Mouse (Mus musculus) common myeloid progenitor, adult 5-6 weeks (primary cell): ENCODE results near the gene Enpp3. TPM values are rescaled to one million over a fixed set of nuclear protein-coding genes. Genes with fewer than 3 reads are reported as not detected.
A peak's percentile ranks its signal among the peaks of the same experiment; 100 is the strongest.
"Not testable (repeated sequence)": the region's sequence is repeated elsewhere in the genome, so short reads cannot be mapped to it uniquely, and the experiment has no call there.

Experiments used
- ATAC-seq: replicated peaks from 2 replicates; pipeline ENCODE4 v1.8.0; 2016; ENCODE audit warnings: low read depth, mild to moderate bottlenecking, moderate TSS enrichment, inconsistent platforms; ENCODE audit not compliant: poor library complexity, severe bottlenecking
- total RNA-seq: library from RNA; stranded (forward); fragments of 200-1000, 187-1606 nt; gene quantifications from 2 replicates; pipeline ENCODE4 v1.2.3, GENCODE M21; 2017

Gene Enpp3
- total RNA-seq, 1 experiment from 2014 or later, result 1.0 TPM

DNA sequence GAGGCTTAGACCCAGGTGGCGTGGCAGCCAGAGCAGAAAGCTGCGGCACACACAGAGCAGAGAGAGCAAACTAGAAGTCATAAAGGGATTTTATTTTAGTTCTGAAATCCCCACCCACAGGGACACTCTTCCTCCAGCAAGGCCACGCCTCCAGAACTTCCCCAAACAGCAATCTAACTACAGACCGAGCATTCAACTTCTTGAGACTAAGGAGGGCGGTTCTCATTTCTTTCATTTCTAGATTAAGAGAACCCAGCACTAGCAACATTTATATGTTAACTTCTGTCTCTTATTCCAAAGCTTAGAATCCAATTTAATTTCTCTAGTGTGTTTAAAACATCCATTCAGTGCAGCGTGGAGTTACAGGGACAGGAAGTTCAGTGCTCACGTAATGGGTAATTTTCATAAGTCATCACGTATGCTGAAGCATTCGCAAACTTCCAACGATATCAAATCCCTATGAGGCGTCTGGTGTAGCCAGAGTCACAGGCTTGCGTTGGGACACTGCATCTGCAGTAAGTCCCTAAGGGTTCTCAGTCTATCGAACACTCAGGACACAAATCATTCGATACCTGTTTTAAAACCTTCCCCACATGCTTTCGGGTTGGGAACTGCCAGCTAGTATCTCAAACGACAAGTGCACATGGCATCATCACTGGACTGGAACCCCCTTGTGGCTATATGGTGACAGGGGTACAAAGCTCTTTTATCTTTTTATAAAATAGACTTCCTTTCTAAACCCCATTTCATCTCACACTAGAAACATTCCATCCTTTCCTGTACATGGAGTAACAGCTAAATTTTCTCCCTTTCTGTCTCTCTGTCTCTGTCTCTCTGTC lies 18.7 kb downstream of the Enpp3 start:
- peak; percentile 93 for ATAC-seq

GRCm38 (mm10) chr10:24823265-24823664 lies 19.4 kb downstream of the Enpp3 start:
- ATAC-seq, result peak; percentile 45

DNA sequence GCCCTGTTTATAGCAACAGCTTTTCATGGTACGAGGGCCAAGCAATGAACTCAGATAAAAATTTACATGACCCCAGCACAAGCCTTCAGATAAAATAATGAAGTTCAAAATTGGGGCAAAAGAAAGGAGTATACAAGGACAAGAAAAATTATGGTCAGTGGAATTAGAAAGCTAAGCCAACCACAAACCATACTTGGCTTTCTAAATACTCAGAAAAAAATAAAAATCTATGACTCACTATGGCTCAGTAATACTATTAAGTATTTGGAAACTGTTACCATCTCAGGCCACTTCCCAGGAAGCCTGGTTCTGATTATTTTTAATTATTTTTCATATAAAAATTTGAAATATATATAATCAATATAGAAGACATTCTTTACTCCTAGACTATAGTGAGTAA lies 19.8 kb downstream of the Enpp3 start:
- no peak for ATAC-seq

DNA sequence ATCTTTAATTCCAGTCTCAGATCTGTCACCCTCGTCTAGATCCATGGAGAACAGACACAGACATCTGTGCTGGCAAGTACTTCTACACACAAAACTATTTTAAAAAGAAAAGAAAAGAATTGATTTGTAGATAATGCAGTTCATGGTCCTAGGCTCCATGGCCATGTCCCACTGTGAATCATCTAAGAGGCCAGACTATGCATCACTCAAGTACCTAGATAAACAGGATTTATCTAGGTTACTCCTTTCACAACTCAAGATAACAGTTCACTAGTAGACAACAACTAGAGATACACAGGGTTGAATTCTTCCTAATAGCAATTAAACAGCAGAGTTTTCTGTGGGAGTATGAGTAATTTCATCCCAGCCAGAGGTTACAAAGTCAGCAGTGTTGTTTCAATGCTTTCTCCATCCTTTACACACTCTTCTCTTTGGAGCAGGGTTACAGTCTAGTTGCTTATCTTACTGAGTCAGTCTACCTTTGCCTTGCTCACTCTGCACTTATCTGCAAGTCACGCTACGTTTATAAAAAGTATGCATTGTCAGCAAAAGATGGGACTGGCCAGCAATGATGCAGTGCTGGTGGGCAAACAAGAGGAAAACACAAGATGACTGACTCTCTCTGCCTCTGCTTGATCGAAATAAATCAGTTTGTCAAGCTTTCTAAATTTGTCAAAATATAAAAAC lies 20.5 kb downstream of the Enpp3 start:
- ATAC-seq, result no peak

DNA sequence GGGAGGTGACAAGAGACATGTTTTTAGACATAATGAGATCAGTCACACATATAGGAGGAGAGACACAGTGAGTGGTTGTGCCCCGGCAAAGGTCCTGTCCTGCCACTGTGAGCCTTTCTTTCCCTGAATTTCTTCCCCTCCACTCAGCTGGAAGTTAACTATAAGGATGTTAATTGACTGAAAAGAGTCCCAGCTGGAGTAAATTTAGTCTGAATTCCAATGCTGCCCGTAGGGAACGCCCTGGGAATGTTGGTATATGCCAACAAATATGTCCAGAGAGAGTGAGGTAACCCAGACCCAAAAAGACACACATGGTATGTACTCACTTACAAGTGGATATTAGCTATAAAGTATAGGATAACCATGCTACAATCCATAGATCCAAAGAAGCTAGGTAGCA lies 23.1 kb downstream of the Enpp3 start:
- no peak for ATAC-seq

DNA sequence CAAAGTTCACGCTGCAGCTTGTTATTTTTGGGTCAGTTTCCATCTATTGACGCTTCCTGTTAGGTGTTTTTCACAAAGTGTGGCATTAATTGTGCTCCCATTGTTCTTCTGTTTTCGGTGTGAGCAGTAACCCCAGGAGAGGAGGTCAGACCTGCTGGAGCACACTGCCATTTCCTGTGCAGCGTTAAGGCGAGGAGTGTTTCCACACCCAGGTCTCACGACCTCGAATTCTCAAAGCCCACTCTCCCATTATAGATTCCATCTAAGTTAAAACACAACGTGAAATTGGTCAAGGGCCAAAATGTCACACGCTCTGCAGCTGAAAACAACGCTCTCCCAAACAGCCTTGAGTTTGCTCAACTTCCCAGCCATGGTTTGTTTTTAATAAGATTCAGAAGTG lies 32.0 kb downstream of the Enpp3 start:
- no peak for ATAC-seq

DNA sequence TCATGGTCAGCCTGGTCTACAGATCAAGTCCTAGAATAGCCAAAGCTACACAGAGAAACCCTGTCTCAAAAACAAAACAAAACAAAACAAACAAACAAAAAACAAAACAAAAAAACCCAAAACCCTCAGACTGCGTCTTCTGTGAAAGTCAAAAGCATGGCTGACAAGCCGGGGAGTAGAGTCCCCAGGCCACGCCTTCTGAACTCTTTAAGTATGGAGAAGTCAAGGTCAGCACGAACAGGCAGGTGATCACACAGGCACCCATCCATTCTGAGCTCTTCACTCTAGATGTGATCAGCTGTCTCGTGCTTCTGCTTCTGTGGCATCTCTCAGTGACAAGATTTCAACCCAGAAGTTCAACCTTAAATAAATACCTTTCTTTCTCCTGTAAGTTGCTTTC lies 35.9 kb downstream of the Enpp3 start:
- ATAC-seq, result no peak

DNA sequence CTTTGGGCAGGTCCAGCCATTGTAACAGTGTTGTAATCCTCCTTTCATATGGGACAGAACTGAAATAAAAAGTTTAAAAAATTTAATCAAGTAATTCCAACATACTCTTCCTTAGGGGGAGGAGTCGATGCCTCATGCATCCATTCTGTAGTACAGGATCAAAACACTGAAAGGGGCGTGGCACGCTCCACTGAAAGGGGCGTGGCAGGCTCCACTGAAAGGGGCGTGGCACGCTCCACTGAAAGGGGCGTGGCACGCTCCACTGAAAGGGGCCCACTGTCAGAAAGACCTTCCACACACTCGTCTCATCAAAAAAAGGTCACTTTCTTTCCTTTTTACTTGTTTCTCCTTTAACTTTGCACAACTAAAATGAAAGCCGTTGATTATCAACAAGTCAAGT lies 36.7 kb downstream of the Enpp3 start:
- no peak for ATAC-seq

- no peak for ATAC-seq
These were observed 37.5 kb downstream of the Enpp3 start for GRCm38 (mm10) chr10:24805173-24805572.

DNA sequence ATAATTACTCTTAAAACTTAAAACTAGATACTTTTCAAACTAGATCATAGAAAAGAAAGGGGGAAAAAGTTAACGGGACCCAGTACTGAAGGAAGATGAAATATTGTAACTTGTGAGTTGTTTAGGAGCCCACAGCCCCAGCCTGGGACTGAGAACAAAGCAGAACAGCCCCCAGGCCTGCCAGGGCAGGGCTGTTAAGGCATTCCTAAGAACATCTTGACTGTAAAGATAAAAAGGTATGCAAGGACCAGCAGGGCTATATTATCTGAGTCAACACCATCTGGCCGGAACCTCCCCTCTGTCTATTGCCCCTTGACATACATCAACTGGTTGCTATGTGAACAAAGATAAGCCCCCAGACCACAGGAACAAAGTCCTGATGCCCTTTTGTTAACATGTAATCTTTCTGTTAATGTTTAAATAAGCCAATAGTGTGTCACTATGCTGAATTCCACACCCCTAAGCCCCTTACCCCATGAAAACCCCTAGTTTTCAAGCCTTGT lies 39.8 kb downstream of the Enpp3 start:
- not testable (repeated sequence) for ATAC-seq

GRCm38 (mm10) chr10:24801796-24802195 lies 40.8 kb downstream of the Enpp3 start:
- ATAC-seq, result no peak

DNA sequence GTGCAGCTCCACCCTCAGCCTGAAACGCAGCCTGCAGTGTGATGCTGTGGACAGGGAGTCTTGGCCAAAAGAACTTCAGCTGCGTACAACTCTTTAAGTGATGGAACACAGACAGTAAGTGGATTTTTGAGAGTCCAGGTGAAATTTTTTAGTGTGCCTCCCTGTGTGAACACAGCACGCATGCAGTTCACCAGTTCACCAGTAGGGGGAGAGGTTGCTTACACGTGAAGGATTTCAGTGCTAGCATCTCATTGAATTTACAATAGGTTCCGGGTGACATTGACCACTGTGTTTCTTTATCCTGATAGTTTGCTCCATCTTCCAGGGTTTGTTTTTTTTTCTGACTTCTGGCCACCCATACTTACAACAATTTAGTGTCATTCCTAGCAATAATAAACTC lies 45.4 kb downstream of the Enpp3 start:
- ATAC-seq, result peak; percentile 82

DNA sequence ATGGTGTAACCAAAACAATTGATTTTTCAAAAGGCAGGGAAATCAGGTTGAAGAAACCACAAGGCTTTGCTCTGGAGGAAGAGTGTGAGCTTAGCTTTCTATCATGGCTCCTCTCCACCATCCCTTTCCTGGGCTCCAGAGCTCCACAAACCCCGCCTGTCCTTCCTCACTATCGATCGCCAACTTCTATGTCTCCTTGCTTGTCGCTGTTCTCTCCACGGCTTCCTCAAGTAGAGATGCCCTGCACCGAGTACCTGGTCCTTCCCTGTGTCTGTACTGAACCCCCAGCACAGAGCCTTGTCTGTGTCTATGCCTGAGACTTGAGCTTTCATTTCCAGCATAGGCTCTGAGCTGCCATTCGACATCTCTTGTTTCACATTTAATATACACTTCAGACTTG lies 49.9 kb downstream of the Enpp3 start:
- ATAC-seq, result no peak

DNA sequence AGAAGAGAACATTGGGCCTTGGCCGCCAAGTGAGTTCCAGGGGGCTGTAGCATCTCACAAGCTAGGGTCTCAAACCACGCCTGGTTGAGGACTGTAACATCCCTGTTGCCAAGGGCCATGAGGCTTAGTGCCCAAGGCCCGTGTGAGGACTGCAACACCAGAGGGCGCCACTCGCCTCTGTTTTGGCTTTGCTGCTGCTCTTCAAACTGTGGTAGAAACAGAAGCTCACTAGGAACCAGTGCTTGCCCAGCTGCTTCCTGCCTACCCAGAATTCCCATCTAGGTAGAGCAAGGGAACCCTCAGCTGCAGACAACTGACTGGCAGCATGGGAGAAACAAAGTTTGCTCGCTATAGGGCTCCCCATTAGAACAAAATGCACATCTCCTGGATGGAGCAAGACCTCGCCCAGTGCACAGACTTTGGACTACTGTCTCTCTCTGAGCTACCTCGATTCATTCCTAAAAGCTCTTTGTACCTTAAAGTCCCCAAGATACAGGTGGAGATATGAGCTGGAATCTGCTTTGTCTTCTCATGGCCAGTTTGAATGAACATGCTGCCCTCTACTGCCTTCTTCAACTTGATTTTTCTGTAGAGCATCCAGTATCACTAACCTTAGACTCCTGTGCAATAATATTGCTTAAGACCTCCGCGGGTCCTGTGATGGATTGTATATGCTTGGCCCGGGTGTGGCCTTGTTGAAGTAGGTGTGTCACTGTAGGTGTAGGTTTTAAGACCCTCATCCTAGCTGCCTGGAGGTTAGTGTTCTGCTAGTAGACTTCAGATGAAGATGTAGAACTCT lies 52.7 kb downstream of the Enpp3 start:
- ATAC-seq, result peak; percentile 96

- ATAC-seq, result no peak
These were observed 57.3 kb downstream of the Enpp3 start for GRCm38 (mm10) chr10:24785345-24785744.

GRCm38 (mm10) chr10:24784624-24785276 lies 57.9 kb downstream of the Enpp3 start:
- ATAC-seq, result peak; percentile 55; the same call in 1 of the 2 replicates

GRCm38 (mm10) chr10:24783946-24784345 lies 58.7 kb downstream of the Enpp3 start:
- no peak for ATAC-seq

DNA sequence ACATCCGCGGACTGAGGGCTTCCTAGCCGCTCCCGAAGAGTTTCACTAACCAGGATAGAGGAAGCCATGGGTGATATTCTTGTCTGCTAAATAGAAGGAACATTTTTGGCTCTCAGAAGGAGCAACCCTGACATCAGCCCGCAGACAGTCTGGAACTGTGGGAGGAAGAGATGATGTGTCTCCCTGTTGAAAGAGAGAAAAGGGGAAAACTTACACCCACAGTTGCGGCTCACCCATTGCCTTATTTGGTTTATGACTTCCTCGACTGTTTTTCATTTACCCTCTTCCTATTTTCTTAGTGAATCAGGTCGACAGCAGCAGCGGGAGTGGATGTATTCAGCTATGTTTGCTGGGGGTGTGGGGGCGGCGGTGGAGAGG lies 64.0 kb downstream of the Enpp3 start:
- ATAC-seq, result no peak

DNA sequence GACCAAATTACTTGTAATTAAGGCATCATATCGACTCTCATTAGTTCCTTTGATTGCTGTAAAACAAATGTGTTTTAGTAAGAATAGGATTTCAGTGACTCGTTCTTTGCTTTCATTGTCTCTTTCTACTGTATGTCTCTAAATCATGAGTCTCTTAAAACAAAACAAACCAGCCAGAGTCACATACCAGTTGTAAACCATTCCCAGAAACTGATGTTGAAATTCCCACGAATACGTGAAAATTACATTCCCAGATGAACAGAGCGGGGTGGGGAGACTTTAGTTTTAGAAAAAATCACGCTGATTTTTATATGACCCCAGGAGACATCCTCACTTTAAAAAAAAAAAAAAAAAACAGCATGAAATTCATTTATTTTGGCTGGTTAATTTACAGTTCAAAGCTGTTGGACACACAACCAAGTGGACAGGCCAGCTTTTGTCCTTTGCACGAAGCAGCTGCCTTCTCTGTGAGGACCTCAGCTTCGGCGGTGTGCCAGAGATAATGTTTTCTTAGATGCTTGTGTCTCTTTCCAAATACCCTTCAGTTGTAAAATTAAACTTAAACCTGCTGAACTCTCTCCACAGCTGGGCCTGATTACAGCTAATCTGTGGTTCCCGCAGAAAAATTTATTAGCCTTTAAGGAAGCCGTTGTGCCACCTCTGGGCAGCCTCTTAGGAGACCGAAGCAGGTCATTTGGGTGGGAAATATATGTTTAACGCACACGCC lies 64.5 kb downstream of the Enpp3 start:
- ATAC-seq, result no peak
